Mouse (Mus musculus): Measurements from ENCODE around the gene Zfp93.
"Not testable (repeated sequence)": the region's sequence is repeated elsewhere in the genome, so short reads cannot be mapped to it uniquely, and the experiment has no call there.

Gene Zfp93

GRCm38 (mm10) chr7:24270288-24270672 lies at the start of gene Zfp93:
Gene Zfp93 (plus strand): TSS chr7:24270420.
- peak; percentile 65 for DNase-seq

DNA sequence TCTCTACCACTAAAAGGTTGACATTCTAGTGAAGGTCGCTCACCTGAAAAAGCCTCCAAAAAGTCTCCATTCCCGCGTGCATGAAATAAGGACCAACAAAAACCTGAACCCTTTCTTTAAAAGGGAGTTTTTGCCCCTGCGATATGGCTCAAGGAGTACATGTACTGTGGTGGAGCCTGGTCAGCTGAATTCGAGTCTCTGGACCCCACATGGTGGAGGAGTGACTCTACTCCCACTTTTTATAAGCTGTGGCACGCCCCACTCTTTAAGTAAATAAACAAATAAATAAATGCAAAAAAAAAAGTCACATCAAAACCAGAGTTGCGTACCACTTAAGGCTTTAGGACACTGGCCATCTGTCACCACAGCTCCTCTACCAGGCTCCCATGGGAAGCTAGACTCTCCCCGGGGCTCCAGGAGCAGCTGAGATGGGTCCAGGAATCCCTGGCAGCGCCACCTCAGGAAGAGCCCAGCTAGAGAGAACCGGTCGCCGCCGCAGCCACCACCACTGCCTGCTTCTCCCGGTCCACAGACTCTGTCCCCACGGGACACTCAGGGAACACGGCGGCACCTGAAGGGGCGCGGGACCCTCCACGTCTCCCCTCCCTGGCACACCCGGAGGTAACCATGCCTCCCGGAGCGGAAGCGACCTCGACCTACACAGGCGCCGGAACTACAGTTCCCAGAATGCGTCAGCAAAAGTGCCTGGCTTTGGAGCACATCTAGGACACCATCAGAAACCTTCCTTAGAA lies 33.0 kb upstream of the Zfp93 start, which contains the start of gene Zfp109:
Gene Zfp109, minus strand, starts transcription at position 521 of the 752 bp plus-strand sequence.
- DNase-seq = peak; percentile 67

GRCm38 (mm10) chr7:24253779-24254615 lies 16.2 kb upstream of the Zfp93 start:
- DNase-seq = no peak

GRCm38 (mm10) chr7:24254633-24255474 lies 15.4 kb upstream of the Zfp93 start, which contains the start of gene Zfp108:
Gene Zfp108 (plus strand): TSS chr7:24254794.
- DNase-seq = peak; percentile 67

DNA sequence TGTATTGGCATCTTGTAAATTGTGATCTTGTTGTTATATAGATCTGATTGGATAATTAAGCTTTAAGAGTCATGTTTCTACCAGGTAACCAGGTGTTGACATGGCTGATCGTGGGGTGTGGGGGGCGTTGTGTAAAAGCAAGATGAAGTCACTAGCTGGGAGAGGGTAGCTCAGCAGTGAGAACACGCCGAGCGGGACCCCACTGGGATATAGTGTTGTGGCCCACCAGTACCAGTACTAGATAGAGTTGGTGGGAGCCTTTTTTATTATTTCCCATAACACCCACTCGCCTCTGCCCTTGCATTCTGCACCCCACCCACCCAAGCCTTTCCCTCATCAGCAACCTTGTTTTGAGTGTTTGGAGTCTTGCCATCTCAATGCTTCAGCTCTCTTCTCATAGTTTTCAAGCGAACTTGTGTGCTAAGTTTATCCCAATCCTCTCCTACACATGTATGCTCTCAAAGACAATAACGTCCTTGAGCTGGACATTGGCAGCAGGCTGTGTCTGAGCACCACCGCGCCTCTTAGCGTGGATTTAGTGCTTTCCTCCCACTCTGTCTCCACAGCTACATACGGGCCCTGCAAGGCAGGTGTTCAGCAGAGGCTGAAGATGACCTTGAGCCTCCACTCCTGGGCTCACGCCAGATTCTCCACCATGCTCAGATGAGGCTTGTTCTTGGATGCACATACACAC lies 10.8 kb upstream of the Zfp93 start:
- DNase-seq = no peak

GRCm38 (mm10) chr7:24260000-24260312 lies 10.3 kb upstream of the Zfp93 start:
- no peak for DNase-seq

- no peak for DNase-seq
Measured at GRCm38 (mm10) chr7:24268176-24269155, 1.8 kb upstream of the Zfp93 start.

- no peak for DNase-seq
Measured at GRCm38 (mm10) chr7:24269256-24269655, 964 bp upstream of the Zfp93 start.

GRCm38 (mm10) chr7:24269667-24270287 lies 443 bp upstream of the Zfp93 start:
- DNase-seq = no peak

- DNase-seq = no peak
Measured at GRCm38 (mm10) chr7:24271191-24271590, 971 bp downstream of the Zfp93 start.

GRCm38 (mm10) chr7:24274456-24274855 lies 4.2 kb downstream of the Zfp93 start:
- DNase-seq = no peak

- not testable (repeated sequence) for DNase-seq
Measured at GRCm38 (mm10) chr7:24278771-24279170, 8.6 kb downstream of the Zfp93 start.

DNA sequence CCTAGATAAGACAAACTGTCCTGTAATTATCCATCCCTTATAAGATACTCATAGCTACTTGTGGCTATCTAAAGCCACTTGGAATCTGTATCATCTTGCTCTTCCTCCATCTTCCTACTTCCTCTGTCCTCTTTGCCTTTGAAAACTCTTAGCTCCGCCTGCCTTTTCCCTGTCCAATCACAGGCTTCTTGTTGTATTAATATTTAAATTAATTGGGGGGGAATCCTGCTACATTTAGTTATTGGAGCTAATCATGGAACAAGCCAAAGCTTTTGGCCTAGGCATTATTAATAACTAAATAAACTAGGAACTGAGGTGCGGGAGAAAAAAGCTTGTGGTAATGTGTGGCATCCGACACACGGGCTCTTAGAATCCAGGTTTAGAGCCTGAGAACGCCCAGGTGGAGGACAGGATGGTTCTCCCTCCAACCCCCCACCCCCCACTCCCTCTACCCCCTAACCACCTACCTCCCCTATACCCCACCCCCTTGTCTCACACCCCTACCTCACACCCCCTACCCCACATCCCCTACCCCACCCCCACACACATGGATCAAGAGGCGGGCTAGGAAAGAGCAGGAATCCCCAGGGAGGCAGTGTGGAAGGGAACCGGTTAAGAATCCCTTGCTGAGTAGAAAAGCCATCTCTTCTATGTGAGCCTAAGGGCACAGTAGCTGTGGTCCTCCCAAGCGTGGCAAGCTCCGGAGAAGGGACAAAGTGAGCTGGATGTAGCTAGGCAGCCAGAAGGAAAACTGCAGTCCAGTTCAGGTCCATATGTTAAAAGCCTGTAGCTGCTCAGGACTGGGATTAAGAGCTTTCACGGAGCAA lies 10.0 kb downstream of the Zfp93 start:
- DNase-seq = no peak

- DNase-seq = no peak
Measured at GRCm38 (mm10) chr7:24280858-24281145, 10.6 kb downstream of the Zfp93 start.

- DNase-seq = no peak
Measured at GRCm38 (mm10) chr7:24286090-24286489, 15.9 kb downstream of the Zfp93 start.

- DNase-seq = no peak
Measured at GRCm38 (mm10) chr7:24286916-24287315, 16.7 kb downstream of the Zfp93 start.

DNA sequence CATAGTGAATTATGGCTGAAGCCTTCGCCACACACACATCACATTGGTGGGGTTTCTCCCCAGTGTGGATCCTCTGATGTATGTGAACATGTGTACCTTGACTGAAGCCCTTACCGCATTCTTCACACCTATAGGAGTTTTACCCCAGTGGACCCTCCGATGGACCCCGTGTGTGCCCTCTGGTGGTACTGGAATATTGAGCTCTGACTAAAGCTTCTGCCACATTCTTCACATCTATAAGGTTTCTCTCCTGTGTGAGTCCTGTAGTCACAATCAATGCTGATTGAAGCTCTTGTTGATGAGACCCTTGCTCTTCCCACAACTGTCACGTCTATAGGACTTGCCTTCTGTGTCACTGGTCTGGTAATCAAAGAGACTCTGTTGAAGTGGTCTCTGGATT lies 17.4 kb downstream of the Zfp93 start:
- no peak for DNase-seq

DNA sequence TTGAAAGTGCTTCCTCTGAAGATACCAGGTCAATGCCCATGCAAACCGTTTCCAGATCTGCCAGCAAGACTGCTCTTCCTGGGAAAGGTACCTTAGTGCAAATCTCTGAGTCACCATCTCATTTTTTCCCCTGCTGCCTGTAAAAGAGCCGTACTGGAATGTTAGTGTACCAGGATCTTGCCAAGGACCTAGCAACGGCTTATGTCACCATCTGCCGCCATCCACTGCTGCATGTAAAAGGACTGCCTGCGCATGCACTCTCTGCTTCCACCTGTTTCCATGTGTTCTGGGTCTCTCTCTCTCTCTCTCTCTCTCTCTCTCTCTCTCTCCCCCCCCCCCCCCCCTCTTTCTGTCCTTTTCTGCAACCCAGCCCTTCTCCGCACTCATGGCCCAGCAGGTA lies 18.3 kb downstream of the Zfp93 start:
- no peak for DNase-seq

DNA sequence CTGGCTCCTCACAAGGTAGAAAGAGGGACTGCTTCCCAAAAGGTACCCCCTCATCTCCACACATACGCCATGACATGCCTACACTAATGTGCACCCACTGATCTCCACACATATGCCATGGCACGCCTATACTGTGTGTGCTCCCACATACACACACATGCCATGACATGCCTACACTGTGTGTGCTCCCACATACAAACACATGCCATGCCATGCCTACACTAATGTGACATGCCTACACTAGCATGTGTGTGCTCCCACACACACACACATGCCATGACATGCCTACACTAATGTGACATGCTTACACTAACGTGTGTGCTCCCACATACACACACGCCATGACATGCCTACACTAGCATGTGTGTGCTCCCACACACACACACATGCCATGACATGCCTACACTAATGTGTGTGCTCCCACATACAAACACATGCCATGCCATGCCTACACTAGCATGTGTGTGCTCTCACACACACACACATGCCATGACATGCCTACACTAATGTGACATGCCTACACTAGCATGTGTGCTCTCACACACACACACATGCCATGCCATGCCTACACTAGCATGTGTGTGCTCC lies 20.0 kb downstream of the Zfp93 start:
- no peak for DNase-seq

Measured in right cerebral cortex, postnatal 4 days (tissue).